Mouse (Mus musculus) T-cell, adult 2 months (primary cell): ENCODE data around the gene Eras.
A peak's percentile ranks its signal among the peaks of the same experiment; 100 is the strongest.
"Not testable (repeated sequence)": the region's sequence is repeated elsewhere in the genome, so short reads cannot be mapped to it uniquely, and the experiment has no call there.

Experiments
- DNase-seq: peaks from one replicate; pipeline ENCODE4 v3.0.0; 2022; ENCODE audit warnings: low spot score

Eras gene

DNA sequence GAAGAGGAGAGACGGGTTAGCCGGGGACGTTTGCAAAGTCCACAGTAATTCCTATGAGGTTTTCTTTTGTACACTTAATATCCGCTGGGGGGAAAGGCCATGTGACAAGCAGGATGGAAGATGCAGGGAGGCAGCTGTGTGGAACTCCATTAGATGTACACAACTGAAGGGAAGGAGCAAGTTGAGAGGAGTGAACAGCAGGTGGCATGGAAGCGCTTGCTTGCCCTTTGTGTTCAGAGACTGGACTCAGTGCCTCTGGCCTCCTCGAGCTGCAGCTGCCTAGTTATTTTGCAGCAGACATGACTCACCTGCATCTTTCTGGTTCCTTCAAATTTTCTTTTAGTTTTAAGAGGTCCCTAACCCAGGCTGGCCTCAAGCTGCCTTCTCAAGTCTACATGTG, 17.9 kb downstream of the Eras start:
- no peak for DNase-seq

DNA sequence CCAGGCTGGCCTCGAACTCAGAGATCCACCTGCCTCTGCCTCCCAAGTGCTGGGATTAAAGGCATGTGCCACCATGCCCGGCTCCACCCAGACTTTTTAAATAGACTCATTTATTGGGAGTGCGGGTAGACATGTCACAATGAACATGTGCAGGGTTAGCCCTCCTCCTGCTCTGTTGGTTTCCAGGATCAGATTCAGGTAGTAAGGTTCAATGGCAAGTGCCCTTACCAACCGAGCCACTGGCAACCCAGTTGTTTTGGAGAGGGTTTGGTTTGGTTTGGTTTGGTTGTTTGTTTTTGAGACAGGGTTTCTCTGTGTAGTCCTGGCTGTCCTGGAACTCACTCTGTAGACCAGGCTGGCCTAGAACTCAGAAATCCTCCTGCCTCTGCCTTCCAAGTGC, 19.2 kb downstream of the Eras start, which contains the start of gene Gm10490:
Gm10490 (plus strand) TSS at position 301 of the 400 bp plus-strand sequence.
- DNase-seq = not testable (repeated sequence)

- no peak for DNase-seq
These were observed 20.7 kb downstream of the Eras start, which contains the start of gene Gm10491 for GRCm38 (mm10) chrX:7907735-7908134. Gm10491 (minus strand) TSS chrX:7907835.

DNA sequence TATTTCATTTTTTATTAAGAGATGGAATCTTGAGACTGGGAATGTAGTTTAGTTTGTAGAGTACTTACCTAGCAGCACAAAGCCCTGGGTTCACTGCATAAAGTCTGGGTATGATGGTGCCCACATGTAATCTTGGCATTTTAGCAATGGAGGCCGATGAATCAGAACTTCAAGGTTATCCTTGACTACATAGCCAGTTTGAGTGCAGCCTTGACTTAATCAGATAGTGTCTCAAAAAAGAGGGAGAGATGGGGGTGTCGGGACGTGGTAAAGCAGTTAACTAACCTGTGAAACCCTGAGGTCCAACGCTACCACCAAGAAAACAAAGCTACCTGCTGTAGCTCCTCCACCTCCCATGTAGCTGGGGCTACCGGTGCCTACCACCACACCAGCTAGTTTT, 24.0 kb downstream of the Eras start:
- DNase-seq = no peak

DNA sequence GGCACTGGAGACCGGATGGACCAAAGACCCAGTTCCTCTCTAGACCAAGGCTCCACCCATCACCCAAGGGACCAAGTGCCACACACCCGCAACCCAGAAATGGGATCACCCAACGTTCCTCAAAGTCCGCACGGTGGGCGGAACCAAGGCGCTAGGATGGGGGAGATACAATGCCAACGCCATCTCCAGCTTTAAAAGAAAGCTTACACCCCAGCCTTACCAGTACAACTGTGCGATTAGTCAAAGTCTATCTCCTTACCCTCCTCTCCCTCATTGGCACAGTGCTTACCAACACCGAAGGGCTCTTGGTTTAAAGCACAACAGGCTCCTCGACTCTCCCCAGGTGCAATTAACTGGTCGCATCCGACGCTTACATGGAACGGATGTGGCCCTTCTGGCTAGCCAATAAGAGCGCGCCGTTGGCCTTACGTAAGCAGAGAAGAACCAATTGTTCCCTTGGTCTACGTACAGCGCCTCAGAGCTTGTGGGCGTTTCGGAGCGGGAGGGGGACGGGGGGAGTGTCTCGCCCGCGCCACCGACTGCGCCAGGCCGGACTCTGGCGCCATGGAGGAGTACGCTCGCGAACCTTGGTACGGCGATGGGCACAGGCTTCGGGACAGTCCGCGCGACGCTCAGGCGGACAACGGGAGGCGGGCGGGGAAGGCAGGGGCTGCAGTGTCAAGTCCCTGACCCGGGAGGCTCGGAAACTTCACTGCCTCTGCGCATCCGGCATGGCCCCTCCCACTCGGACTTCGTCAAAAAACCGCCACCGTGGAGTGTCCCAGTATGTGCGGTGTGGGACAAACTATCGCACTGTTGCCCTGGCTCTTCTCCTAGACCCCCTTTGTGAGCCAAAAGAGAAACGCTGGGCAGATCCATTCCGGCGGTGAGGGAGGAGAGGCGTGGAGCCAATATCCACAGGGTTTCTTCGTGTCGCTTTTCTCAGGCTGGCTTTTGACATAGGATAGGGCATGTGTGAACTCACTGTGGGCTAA, 29.2 kb downstream of the Eras start, which contains the start of the genes Pqbp1 and Timm17b:
Pqbp1 (minus strand) TSS at position 390 of the 995 bp plus-strand sequence.
Timm17b (plus strand) TSS at position 478 of the 995 bp plus-strand sequence.
- peak; percentile 88 for DNase-seq

GRCm38 (mm10) chrX:7898211-7898610, 30.2 kb downstream of the Eras start:
- peak; percentile 20 for DNase-seq

DNA sequence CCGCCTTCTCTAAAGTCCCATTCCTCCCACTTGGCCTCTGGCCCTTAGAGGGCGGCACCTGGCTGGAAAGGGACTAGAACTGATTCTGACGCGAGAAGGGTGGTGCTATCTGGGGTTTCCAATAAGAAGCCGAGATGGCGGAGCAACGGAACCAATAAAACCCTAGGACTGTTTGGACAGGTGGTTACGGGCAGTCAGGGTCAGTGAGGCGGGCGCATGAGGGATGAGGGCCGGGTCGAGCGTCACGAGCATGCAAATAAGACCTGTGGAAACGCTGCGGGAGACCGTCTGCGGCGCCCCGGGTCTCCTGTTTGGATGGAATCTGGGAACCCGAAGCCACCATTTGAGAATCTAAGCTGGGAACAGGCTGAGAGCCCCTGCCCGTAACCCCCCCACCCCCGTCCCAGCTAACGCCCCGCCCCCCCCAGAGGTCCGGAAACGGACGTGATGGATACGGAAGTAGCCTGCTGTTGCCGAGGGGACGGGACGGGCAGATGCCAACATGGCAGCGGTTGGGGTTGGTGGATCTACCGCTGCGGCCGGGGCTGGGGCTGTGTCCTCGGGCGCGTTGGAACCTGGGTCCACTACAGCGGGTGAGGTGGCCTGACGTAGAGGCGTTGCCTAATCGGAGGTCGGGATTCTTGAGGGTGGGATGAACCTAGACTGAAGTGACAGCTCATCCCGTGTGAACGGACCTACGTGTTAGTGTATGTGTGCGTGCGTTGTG, 44.4 kb downstream of the Eras start, which contains the start of gene Slc35a2:
Slc35a2 (plus strand) TSS at position 188 of the 727 bp plus-strand sequence.
- DNase-seq = peak; percentile 68

GRCm38 (mm10) chrX:7879819-7880218, 48.6 kb downstream of the Eras start:
- DNase-seq = peak; percentile 71

DNA sequence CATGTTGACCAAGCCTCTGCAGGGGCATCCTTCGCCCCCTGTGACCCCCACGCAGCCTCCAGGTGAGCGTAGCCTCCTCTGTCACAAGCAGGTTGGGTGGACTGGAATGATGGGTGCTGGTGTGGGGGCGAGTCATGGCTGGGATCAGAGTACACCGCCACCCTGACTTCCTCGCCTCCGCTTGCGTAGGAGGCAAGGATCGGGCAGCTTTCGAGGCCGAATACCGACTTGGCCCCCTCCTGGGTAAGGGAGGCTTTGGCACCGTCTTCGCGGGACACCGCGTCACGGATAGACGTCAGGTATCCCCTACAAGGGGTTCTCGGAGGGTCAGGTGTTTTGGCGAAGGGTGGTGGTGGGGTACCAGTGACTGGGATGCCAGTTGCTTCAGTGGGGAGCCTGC, 49.9 kb downstream of the Eras start:
- DNase-seq = peak; percentile 46

GRCm38 (mm10) chrX:7878007-7878419, 50.4 kb downstream of the Eras start, which contains the start of gene Pim2:
Pim2 (plus strand) TSS chrX:7878262.
- DNase-seq = peak; percentile 92
